Mouse (Mus musculus) embryonic facial prominence, embryonic 15.5 days (tissue): ENCODE measurements around the gene Mmadhc. TPM values are rescaled to one million over a fixed set of nuclear protein-coding genes. Genes with fewer than 3 reads are reported as not detected.

Source experiments
- ATAC-seq: fragments of 200-750 bp; cut with Nextera tagmentation; 2 replicates; pipeline ENCODE4 v1.8.0; 2017; ENCODE audit warnings: low read depth, moderate TSS enrichment; ENCODE audit not compliant: insufficient number of reproducible peaks, low FRiP score, low TSS enrichment
- H3K27ac ChIP-seq: fragments of 300-500 bp; sonication (generic); replicated peaks from 2 replicates; pipeline ENCODE4 v1.5.1; 2015; ENCODE audit warnings: mild to moderate bottlenecking, inconsistent platforms
- H3K27me3 ChIP-seq: fragments of 300-500 bp; sonication (generic); 2 replicates; pipeline ENCODE4 v1.6.1; 2015; ENCODE audit warnings: inconsistent platforms
- H3K36me3 ChIP-seq: fragments of 300-500 bp; sonication (generic); 2 replicates; pipeline ENCODE4 v1.6.1; 2015; ENCODE audit warnings: mild to moderate bottlenecking, inconsistent platforms
- H3K4me1 ChIP-seq: fragments of 300-500 bp; sonication (generic); 2 replicates; pipeline ENCODE4 v1.6.1; 2015; ENCODE audit warnings: inconsistent platforms
- H3K4me2 ChIP-seq: fragments of 300-500 bp; sonication (generic); replicated peaks from 2 replicates; pipeline ENCODE4 v1.6.1; 2015; ENCODE audit warnings: mild to moderate bottlenecking, inconsistent platforms
- H3K4me3 ChIP-seq: fragments of 300-500 bp; sonication (generic); replicated peaks from 2 replicates; pipeline ENCODE4 v1.5.1; 2015; ENCODE audit warnings: mild to moderate bottlenecking, inconsistent platforms
- H3K9ac ChIP-seq: fragments of 300-500 bp; sonication (generic); 2 replicates; pipeline ENCODE4 v1.6.1; 2015; ENCODE audit warnings: inconsistent platforms
- H3K9me3 ChIP-seq: fragments of 300-500 bp; sonication (generic); replicated peaks from 2 replicates; pipeline ENCODE4 v1.6.1; 2016; ENCODE audit warnings: inconsistent platforms
- WGBS: fragments of 180-500 bp; shearing (Covaris S2); methylation state at CpG from one replicate; pipeline ENCODE4 v1.1.7; 2015; 5-methylcytosine and 5-hydroxymethylcytosine counted together
- polyA plus RNA-seq: library from polyadenylated mRNA; unstranded; fragments of >200 nt; fragmentation: Nextera tagmentation; extraction: Ambion mirVana; gene quantifications from 2 replicates; pipeline ENCODE4 v1.2.1, GENCODE M21; 2015

Gene Mmadhc
- polyA plus RNA-seq, 1 experiment from 2014 or later: 164 TPM

- no peak overlapping the region for H3K27ac ChIP-seq
- no peak overlapping the region for H3K9ac ChIP-seq
- H3K9me3 ChIP-seq: no peaks in the 10 kb centered on the region
- H3K4me1 ChIP-seq: no peaks in the 10 kb centered on the region
- H3K36me3 ChIP-seq: no peaks in the 10 kb centered on the region
- no peak overlapping the region for H3K4me3 ChIP-seq
- H3K27me3 ChIP-seq: no peaks in the 10 kb centered on the region
- WGBS: 59% methylated on average over 2 of the region's 2 CpGs
- H3K4me2 ChIP-seq: no peak overlapping the region
- no peak for ATAC-seq
These were observed 31.3 kb downstream of the Mmadhc start for GRCm38 (mm10) chr2:50265215-50265785.

DNA sequence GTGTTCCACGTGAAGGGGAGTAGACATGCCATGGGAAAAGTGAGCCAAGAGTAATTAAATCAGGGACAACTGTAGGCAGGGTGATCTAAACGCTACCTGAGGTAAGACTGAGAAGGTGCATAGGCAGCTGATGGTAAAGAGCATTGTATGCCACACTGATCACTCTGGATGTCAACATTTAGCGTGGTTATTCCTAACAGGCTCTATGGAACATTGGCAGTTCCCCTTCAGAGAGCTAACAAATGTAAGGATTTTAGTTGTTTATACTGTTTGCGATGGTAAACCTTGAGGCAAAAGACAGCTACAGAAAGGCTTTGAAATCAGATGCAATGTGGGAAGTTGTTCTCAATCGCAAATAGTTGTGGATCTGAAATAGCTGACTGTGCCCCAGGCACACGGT, 32.5 kb downstream of the Mmadhc start:
- Histone ChIP-seq H3K9ac (no peak overlapping the region), H3K4me1 (no peaks in the 10 kb centered on the region), H3K4me3 (no peak overlapping the region), H3K36me3 (no peaks in the 10 kb centered on the region), H3K9me3 (no peaks in the 10 kb centered on the region), H3K27ac (no peak overlapping the region), H3K27me3 (no peaks in the 10 kb centered on the region), H3K4me2 (no peak overlapping the region)
- ATAC-seq: no peak
- 55% methylated on average over 6 of the region's 6 CpGs for WGBS

GRCm38 (mm10) chr2:50254955-50255354, 41.6 kb downstream of the Mmadhc start:
- 90% methylated on average over 5 of the region's 5 CpGs for WGBS
- ATAC-seq: no peak

DNA sequence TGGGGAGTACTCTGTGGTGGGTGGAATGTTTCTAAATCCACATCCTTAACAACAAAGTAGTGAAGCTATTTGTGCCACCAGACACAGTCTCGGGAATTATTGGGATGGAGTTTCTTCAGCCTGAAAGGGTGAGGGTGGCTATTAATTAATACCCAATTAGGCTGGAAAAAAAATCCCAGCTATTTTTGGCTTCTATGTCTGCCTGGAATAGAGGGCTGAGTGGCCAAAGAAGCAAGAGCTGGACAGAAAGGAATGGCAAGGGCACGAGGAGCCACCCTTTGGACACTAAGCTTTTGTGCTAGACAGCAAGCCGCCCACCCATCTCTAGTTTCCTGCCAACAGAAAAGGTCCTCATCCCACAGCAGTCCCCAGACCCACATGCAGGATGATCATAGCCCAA, 48.0 kb downstream of the Mmadhc start:
- Histone ChIP-seq H3K36me3 (no peaks in the 10 kb centered on the region), H3K4me1 (no peaks in the 10 kb centered on the region), H3K9ac (no peak overlapping the region), H3K9me3 (no peaks in the 10 kb centered on the region), H3K27ac (no peak overlapping the region), H3K4me2 (no peak overlapping the region), H3K4me3 (no peak overlapping the region), H3K27me3 (no peaks in the 10 kb centered on the region)
- 67% methylated on average over 3 of the region's 3 CpGs for WGBS
- no peak for ATAC-seq

More at GRCm38 (mm10) chr2:50254955-50255354, 41.6 kb downstream of the Mmadhc start:
- no peaks in the 10 kb centered on the region for H3K27me3 ChIP-seq
- no peaks in the 10 kb centered on the region for H3K36me3 ChIP-seq
- H3K4me2 ChIP-seq: no peak overlapping the region
- no peaks in the 10 kb centered on the region for H3K9me3 ChIP-seq
- no peak overlapping the region for H3K9ac ChIP-seq
- H3K27ac ChIP-seq: no peak overlapping the region
- no peaks in the 10 kb centered on the region for H3K4me1 ChIP-seq
- H3K4me3 ChIP-seq: no peak overlapping the region

DNA sequence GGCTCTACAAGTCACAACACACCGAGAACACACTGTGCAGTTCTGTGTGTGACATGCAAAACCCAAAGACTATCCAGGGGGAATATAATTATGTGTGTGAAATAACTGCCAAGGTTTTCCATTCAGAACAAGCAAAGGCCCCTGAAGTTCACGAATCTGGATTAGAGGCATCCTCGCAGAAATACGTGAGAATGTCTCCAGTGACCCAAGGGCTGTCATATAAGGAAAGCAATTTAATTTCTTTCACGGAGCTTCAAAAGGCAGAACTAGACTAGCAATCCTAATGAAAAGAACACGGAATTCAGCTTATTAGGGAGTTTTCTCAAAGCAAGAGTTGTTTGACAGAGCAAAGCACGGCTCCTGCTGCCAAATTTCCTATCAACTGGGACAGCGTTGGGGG, 63.1 kb downstream of the Mmadhc start:
- Histone ChIP-seq H3K4me2 (no peak overlapping the region), H3K36me3 (no peaks in the 10 kb centered on the region), H3K4me3 (no peak overlapping the region), H3K4me1 (no peaks in the 10 kb centered on the region), H3K9me3 (no peaks in the 10 kb centered on the region), H3K9ac (no peak overlapping the region), H3K27me3 (no peaks in the 10 kb centered on the region), H3K27ac (no peak overlapping the region)
- WGBS: 44% methylated on average over 8 of the region's 8 CpGs
- ATAC-seq: no peak

Other genes starting within 250 kb of the Mmadhc start
- 6.1 and 7.5 TPM in 2 replicates for gene Lypd6, start 230.4 kb downstream of the Mmadhc start, polyA plus RNA-seq